Mouse (Mus musculus) liver, embryonic 14.5 days (tissue): ENCODE data around the gene Nbeal2. TPM values are rescaled to one million over a fixed set of nuclear protein-coding genes. Genes with fewer than 3 reads are reported as not detected.

Experiments
- ATAC-seq: fragments of 200-750 bp; cut with Nextera tagmentation; 2 replicates; pipeline ENCODE4 v1.8.0; 2017; ENCODE audit warnings: moderate number of reproducible peaks, mild to moderate bottlenecking, moderate library complexity; ENCODE audit not compliant: insufficient read depth
- DNase-seq, 3 experiments: peaks; one replicate each; pipeline ENCODE4 v3.0.0-alpha.2; 2012 to 2013; ENCODE audit warnings: low read depth in 3 of 3, low spot score in 3 of 3
- H3K27ac ChIP-seq: fragments of 300-500 bp; sonication (generic); 2 replicates; pipeline ENCODE4 v1.5.1; 2014; ENCODE audit warnings: moderate library complexity, mild to moderate bottlenecking, control low read depth, inconsistent platforms
- H3K27me3 ChIP-seq: fragments of 300-500 bp; sonication (generic); 2 replicates; pipeline ENCODE4 v1.6.1; 2014; ENCODE audit warnings: mild to moderate bottlenecking, low read length, moderate library complexity; ENCODE audit not compliant: control insufficient read depth, insufficient read depth
- H3K36me3 ChIP-seq: fragments of 300-500 bp; sonication (generic); replicated peaks from 2 replicates; pipeline ENCODE4 v1.6.1; 2014; ENCODE audit warnings: low read depth; ENCODE audit not compliant: control insufficient read depth, insufficient read depth
- H3K4me1 ChIP-seq, 2 experiments: fragments of 200-500 bp in 1 of 2; fragments of 300-500 bp in 1 of 2; sonication (generic) in 1 of 2; replicated peaks; 2 replicates each; pipeline ENCODE4 v1.6.1; 2012 to 2014; ENCODE audit warnings: antibody characterized with exemption in 1 of 2, inconsistent platforms in 1 of 2, low read length in 1 of 2; ENCODE audit not compliant: control insufficient read depth in 2 of 2, insufficient read depth in 2 of 2
- H3K4me2 ChIP-seq: fragments of 300-500 bp; sonication (generic); 2 replicates; pipeline ENCODE4 v1.6.1; 2014; ENCODE audit warnings: low read depth, mild to moderate bottlenecking, control low read depth, moderate library complexity
- H3K4me3 ChIP-seq, 2 experiments: fragments of 200-500 bp in 1 of 2; fragments of 300-500 bp in 1 of 2; sonication (generic) in 1 of 2; 2 replicates each; pipeline ENCODE4 v1.5.1; 2012 to 2014; ENCODE audit warnings: low read depth in 2 of 2, low read length in 2 of 2, mild to moderate bottlenecking in 2 of 2, control low read depth in 1 of 2, inconsistent platforms in 1 of 2, moderate library complexity in 1 of 2; ENCODE audit not compliant: insufficient read depth in 1 of 2
- H3K9ac ChIP-seq: fragments of 300-500 bp; sonication (generic); replicated peaks from 2 replicates; pipeline ENCODE4 v1.6.1; 2014; ENCODE audit warnings: mild to moderate bottlenecking, control low read depth, moderate library complexity
- H3K9me3 ChIP-seq: fragments of 300-500 bp; sonication (generic); 2 replicates; pipeline ENCODE4 v1.6.1; 2016; ENCODE audit warnings: low read length, mixed read lengths; ENCODE audit not compliant: control insufficient read depth
- CTCF ChIP-seq: IDR thresholded peaks from 2 replicates; pipeline ENCODE4 v1.5.1; 2016; ENCODE audit warnings: antibody characterized with exemption, low read depth, control low read depth
- EP300 ChIP-seq: IDR thresholded peaks from 2 replicates; pipeline ENCODE4 v1.6.1; 2016; ENCODE audit warnings: antibody characterized with exemption, low read depth
- WGBS: fragments of 180-500 bp; shearing (Covaris S2); extraction: QIAGEN DNeasy Blood & Tissue Kit; methylation state at CpG from one replicate; pipeline ENCODE4 v1.1.7; 2014; ENCODE audit not compliant: insufficient replicate concordance; 5-methylcytosine and 5-hydroxymethylcytosine counted together
- polyA plus RNA-seq, 2 experiments: library from polyadenylated mRNA; depleted of rRNA in 1 of 2; stranded (reverse) in 1 of 2; unstranded in 1 of 2; fragments of >200 nt; fragmentation: Nextera tagmentation in 1 of 2; extraction: Ambion mirVana in 1 of 2; gene quantifications; 2 replicates each; pipeline versions ENCODE4 v1.2.1 to v1.2.3; 2012 to 2014

The Nbeal2 gene
- polyA plus RNA-seq, 2 experiments, result 1.6 to 4.3 TPM

- no peaks in the 10 kb centered on the region for H3K27me3 ChIP-seq
- H3K4me1 ChIP-seq, result peaks cover 0 to 7% of the 10 kb centered on the region in 2 experiments; a peak in 2 of 4 replicates
- no peaks in the 10 kb centered on the region for H3K36me3 ChIP-seq
- no peaks in the 10 kb centered on the region for H3K9me3 ChIP-seq
- no peak overlapping the region for H3K4me2 ChIP-seq
- no peak for ATAC-seq
- DNase-seq, result no peak
- WGBS, result 69% methylated on average over 5 of the region's 5 CpGs
- no peak overlapping the region for H3K9ac ChIP-seq
- no peak for TF ChIP-seq EP300
- no peak for TF ChIP-seq CTCF
- no peak overlapping the region for H3K4me3 ChIP-seq
- H3K27ac ChIP-seq, result no peak overlapping the region
Measured at GRCm38 (mm10) chr9:110642812-110643524, 11.0 kb downstream of the Nbeal2 start.

- H3K4me1 ChIP-seq, result peaks cover 0 to 7% of the 10 kb centered on the region in 2 experiments; a peak in 2 of 4 replicates
- no peak overlapping the region for H3K9ac ChIP-seq
- no peaks in the 10 kb centered on the region for H3K27me3 ChIP-seq
- TF ChIP-seq EP300, result no peak
- TF ChIP-seq CTCF, result no peak
- H3K27ac ChIP-seq, result no peak overlapping the region
- no peak overlapping the region for H3K4me3 ChIP-seq
- H3K4me2 ChIP-seq, result no peak overlapping the region
- 39% methylated on average over 5 of the region's 5 CpGs for WGBS
- H3K9me3 ChIP-seq, result no peaks in the 10 kb centered on the region
- no peaks in the 10 kb centered on the region for H3K36me3 ChIP-seq
- ATAC-seq, result no peak
- DNase-seq, result no peak
Measured at GRCm38 (mm10) chr9:110641006-110641405, 13.0 kb downstream of the Nbeal2 start.

- no peak overlapping the region for H3K27ac ChIP-seq
Measured at GRCm38 (mm10) chr9:110638611-110639021, 15.3 kb downstream of the Nbeal2 start.

GRCm38 (mm10) chr9:110635225-110635624 is 18.7 kb downstream of the Nbeal2 start:
- no peaks in the 10 kb centered on the region for H3K36me3 ChIP-seq
- peak; percentile 29; the same call in 1 of the 2 replicates for ATAC-seq

More at GRCm38 (mm10) chr9:110638611-110639021, 15.3 kb downstream of the Nbeal2 start:
- DNase-seq (no peak), ATAC-seq (no peak)
- Histone ChIP-seq H3K4me1 (no peaks in the 10 kb centered on the region), H3K4me3 (no peak overlapping the region), H3K36me3 (no peaks in the 10 kb centered on the region), H3K27me3 (no peaks in the 10 kb centered on the region), H3K9ac (no peak overlapping the region), H3K4me2 (no peak overlapping the region), H3K9me3 (no peaks in the 10 kb centered on the region)
- WGBS, result 79% methylated on average over 10 of the region's 10 CpGs
- TF ChIP-seq CTCF (no peak), EP300 (no peak)

GRCm38 (mm10) chr9:110633882-110634281 is 20.1 kb downstream of the Nbeal2 start:
- WGBS, result 71% methylated on average over 17 of the region's 17 CpGs
- no peak for ATAC-seq
- H3K9me3 ChIP-seq, result no peaks in the 10 kb centered on the region
- H3K4me2 ChIP-seq, result no peak overlapping the region
- H3K36me3 ChIP-seq, result no peaks in the 10 kb centered on the region
- no peaks in the 10 kb centered on the region for H3K27me3 ChIP-seq
- H3K27ac ChIP-seq, result no peak overlapping the region
- TF ChIP-seq EP300, result no peak
- TF ChIP-seq CTCF, result no peak
- H3K4me1 ChIP-seq, result no peaks in the 10 kb centered on the region
- no peak for DNase-seq
- H3K9ac ChIP-seq, result no peak overlapping the region
- H3K4me3 ChIP-seq, result no peak overlapping the region

More at GRCm38 (mm10) chr9:110635225-110635624, 18.7 kb downstream of the Nbeal2 start:
- Histone ChIP-seq H3K4me1 (no peaks in the 10 kb centered on the region), H3K4me3 (no peak overlapping the region), H3K4me2 (no peak overlapping the region), H3K27me3 (no peaks in the 10 kb centered on the region), H3K9ac (no peak overlapping the region), H3K9me3 (no peaks in the 10 kb centered on the region), H3K27ac (no peak overlapping the region)
- DNase-seq, result peak in 2 of 3 experiments; percentile 41 to 47
- TF ChIP-seq EP300 (no peak), CTCF (peak; percentile 99)
- WGBS, result 14% methylated on average over 19 of the region's 19 CpGs
